9 mouse cellular contexts compared by ENCODE assay signal in the genomic region with DNA sequence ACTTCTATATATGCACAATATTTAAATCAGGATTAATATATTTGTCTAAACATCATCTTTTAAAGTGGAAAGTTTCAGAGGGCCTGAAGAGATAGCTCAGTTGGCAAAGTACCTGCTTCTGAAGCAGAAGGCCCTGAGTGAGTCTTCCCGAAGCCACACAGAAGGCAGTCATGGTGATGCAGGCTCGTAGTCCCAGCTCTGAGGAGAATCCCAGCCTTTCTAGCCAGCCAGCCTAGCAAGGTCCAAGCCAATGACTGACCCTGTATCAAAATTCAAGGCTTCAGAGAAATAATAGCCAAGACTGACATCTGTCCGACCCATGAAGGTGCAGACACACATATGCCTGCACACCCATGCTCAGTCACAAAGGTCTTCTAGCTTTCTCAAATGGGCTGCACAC.
"Had no signal": no experiment of that assay in that cellular context is flagged by ENCODE, and none has a peak within 500 bp of the region (broad histone marks: within the 10 kb centered on the region; RNA-seq: fewer than 3 reads in every experiment).

No protein-coding gene starts in this region.

- H3K9ac ChIP-seq: liver, embryonic 13.5 days; neural tube, embryonic 12.5 days; neural tube, embryonic 15.5 days had no signal

- H3K4me1 ChIP-seq: liver, embryonic 13.5 days had no signal

- DNase-seq: liver, embryonic 13.5 days; right cerebral cortex, adult 18-20 months; right cerebral cortex, postnatal 14 days; right cerebral cortex, postnatal 4 days had no signal

- H3K4me3 ChIP-seq: liver, embryonic 13.5 days; neural tube, embryonic 12.5 days; neural tube, embryonic 15.5 days had no signal

- H3K36me3 ChIP-seq: liver, embryonic 13.5 days; neural tube, embryonic 12.5 days had no signal

- H3K4me2 ChIP-seq: liver, embryonic 13.5 days; midbrain, embryonic 11.5 days; neural tube, embryonic 12.5 days; neural tube, embryonic 15.5 days had no signal

- H3K27ac ChIP-seq: kidney, postnatal 0 days; liver, embryonic 13.5 days; neural tube, embryonic 12.5 days; neural tube, embryonic 15.5 days; stomach, postnatal 0 days had no signal

- H3K27me3 ChIP-seq: liver, embryonic 13.5 days; neural tube, embryonic 12.5 days; neural tube, embryonic 15.5 days had no signal

- H3K9me3 ChIP-seq: liver, embryonic 13.5 days; neural tube, embryonic 12.5 days; neural tube, embryonic 15.5 days had no signal
